Mouse (Mus musculus) CD4-positive, CD25-positive, alpha-beta regulatory T cell, adult 4 months (primary cell): ENCODE data around the gene Pi4ka. TPM values are rescaled to one million over a fixed set of nuclear protein-coding genes. Genes with fewer than 3 reads are reported as not detected.
"Not testable (repeated sequence)": the region's sequence is repeated elsewhere in the genome, so short reads cannot be mapped to it uniquely, and the experiment has no call there.

Source experiments
- ATAC-seq: one replicate; pipeline ENCODE4 v1.8.0; 2017
- polyA plus RNA-seq, 2 experiments: library from polyadenylated mRNA; unstranded; fragments of 100-300 nt; shearing (Covaris generic); gene quantifications; one replicate each; pipeline ENCODE4 v1.2.1; 2017

Gene Pi4ka
- polyA plus RNA-seq, 2 experiments from 2014 or later: 56.9 to 57.5 TPM

- ATAC-seq: not testable (repeated sequence)
These were observed 174.6 kb downstream of the Pi4ka start for GRCm38 (mm10) chr16:17231523-17231922.

Other genes with a start within 250 kb of the Pi4ka start
- gene Ube2l3, start 203.7 kb downstream of the Pi4ka start, polyA plus RNA-seq: 100 to 1,000 TPM; 246 to 283 TPM
- gene Rimbp3, start 197.7 kb downstream of the Pi4ka start, polyA plus RNA-seq: not detected
- 1 to 10 TPM in 1 of 2 experiments, under 1 TPM in 1; 0.89 to 2.1 TPM for gene Hic2, start 172.7 kb downstream of the Pi4ka start, polyA plus RNA-seq
- 10 to 100 TPM; 31.0 to 41.3 TPM for gene Tmem191c, start 130.2 kb downstream of the Pi4ka start, polyA plus RNA-seq
- under 1 TPM; 0.82 TPM for gene Serpind1, start 74.9 kb downstream of the Pi4ka start, polyA plus RNA-seq
- gene Snap29, start 328 bp downstream of the Pi4ka start, polyA plus RNA-seq: 10 to 100 TPM; 10.5 to 22.1 TPM
- 10 to 100 TPM; 20.2 to 24.2 TPM for gene Crkl, start 45.7 kb upstream of the Pi4ka start, polyA plus RNA-seq
- under 1 TPM in 1 of 2 experiments, not detected in 1; 0.27 TPM for gene Aifm3, start 83.3 kb upstream of the Pi4ka start, polyA plus RNA-seq
- gene Lztr1, start 102.4 kb upstream of the Pi4ka start, polyA plus RNA-seq: 10 to 100 TPM; 53.9 to 68.8 TPM
- gene Thap7, start 124.8 kb upstream of the Pi4ka start, polyA plus RNA-seq: 10 to 100 TPM; 66.1 to 98.7 TPM
- gene Lrrc74b, start 154.9 kb upstream of the Pi4ka start, polyA plus RNA-seq: not detected
- gene P2rx6, start 155.6 kb upstream of the Pi4ka start, polyA plus RNA-seq: not detected
- 1 to 10 TPM; 2.3 to 4.3 TPM for gene Slc7a4, start 176.9 kb upstream of the Pi4ka start, polyA plus RNA-seq
- 10 to 100 TPM; 13.3 to 34.7 TPM for gene Smpd4, start 213.0 kb upstream of the Pi4ka start, polyA plus RNA-seq
- gene Ccdc74a, start 240.2 kb upstream of the Pi4ka start, polyA plus RNA-seq: 1 to 10 TPM in 1 of 2 experiments, under 1 TPM in 1; 0.52 to 1.2 TPM